Mouse (Mus musculus): ENCODE measurements at regions not wholly inside any gene's neighbourhood (a gene's known extent, or its start where the extent isn't known, plus 50 kb on each side); places are given as distances from the start of the nearest gene placed in this dataset.

DNA sequence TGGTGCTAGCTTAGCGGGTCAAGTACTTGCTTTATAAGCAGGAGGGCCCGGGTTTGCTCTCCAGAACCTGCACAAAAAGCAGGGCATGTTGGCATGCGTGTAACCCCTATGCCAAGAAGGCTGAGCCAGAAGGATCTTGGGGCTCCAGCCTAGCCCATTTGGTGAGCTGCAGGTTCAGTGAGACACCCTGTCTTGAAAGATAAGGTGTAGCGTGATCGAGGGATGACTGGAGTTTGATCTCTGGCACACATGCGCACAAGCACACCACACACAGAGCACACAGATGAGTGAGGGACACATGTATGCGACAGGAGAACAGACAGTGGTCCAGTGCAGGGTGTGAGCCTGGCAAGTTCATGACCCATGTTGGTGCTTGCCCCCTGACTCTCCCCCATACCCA lies 152.1 kb downstream of the Gadd45g start:
- H3K27ac ChIP-seq: no peak overlapping the region
- no peaks in the 10 kb centered on the region for H3K4me1 ChIP-seq (replicated peaks; ENCODE audit: control insufficient read depth, insufficient read depth, low read length)
- ATAC-seq (ENCODE audit: low FRiP score): no peak
- H3K4me2 ChIP-seq (replicated peaks): no peak overlapping the region
- no peak for DNase-seq (ENCODE audit: low spot score)
- H3K4me3 ChIP-seq (replicated peaks; ENCODE audit: low read length): no peak overlapping the region
- no peaks in the 10 kb centered on the region for H3K27me3 ChIP-seq (ENCODE audit: control insufficient read depth, insufficient read depth, low read length)
- H3K9ac ChIP-seq: no peak overlapping the region
- 98% methylated on average over 7 of the region's 7 CpGs for WGBS
- H3K9me3 ChIP-seq (ENCODE audit: control insufficient read depth, low read length): no peaks in the 10 kb centered on the region
- no peaks in the 10 kb centered on the region for H3K36me3 ChIP-seq (replicated peaks; ENCODE audit: control insufficient read depth, insufficient read depth)

DNA sequence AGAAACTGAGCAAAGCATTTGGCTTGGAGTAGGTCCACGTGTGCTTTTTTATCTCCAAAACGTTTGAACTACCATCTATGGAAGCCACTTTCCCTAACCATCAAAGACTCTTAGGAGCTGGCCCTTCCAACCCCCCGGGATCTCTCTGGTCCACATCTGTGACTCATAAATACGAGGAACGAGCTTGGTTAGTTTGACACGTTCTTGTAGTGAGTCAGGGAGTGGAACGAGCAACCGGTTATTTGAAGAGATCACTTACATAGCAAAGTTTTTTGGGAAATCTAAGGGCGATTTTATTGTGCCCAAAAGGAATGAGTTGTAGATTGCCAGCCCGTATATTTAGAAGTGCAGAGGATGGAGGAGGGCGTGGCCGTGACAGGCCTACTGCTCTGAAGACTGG lies 155.3 kb downstream of the Gadd45g start:
- H3K9ac ChIP-seq: no peak overlapping the region
- no peaks in the 10 kb centered on the region for H3K9me3 ChIP-seq (ENCODE audit: control insufficient read depth, low read length)
- ATAC-seq (ENCODE audit: low FRiP score): no peak
- no peak overlapping the region for H3K27ac ChIP-seq
- no peak overlapping the region for H3K4me3 ChIP-seq (replicated peaks; ENCODE audit: low read length)
- H3K27me3 ChIP-seq (ENCODE audit: control insufficient read depth, insufficient read depth, low read length): no peaks in the 10 kb centered on the region
- no peaks in the 10 kb centered on the region for H3K36me3 ChIP-seq (replicated peaks; ENCODE audit: control insufficient read depth, insufficient read depth)
- H3K4me1 ChIP-seq (replicated peaks; ENCODE audit: control insufficient read depth, insufficient read depth, low read length): no peaks in the 10 kb centered on the region
- WGBS: 87% methylated on average over 12 of the region's 12 CpGs
- no peak overlapping the region for H3K4me2 ChIP-seq (replicated peaks)
- DNase-seq (ENCODE audit: low spot score): no peak

DNA sequence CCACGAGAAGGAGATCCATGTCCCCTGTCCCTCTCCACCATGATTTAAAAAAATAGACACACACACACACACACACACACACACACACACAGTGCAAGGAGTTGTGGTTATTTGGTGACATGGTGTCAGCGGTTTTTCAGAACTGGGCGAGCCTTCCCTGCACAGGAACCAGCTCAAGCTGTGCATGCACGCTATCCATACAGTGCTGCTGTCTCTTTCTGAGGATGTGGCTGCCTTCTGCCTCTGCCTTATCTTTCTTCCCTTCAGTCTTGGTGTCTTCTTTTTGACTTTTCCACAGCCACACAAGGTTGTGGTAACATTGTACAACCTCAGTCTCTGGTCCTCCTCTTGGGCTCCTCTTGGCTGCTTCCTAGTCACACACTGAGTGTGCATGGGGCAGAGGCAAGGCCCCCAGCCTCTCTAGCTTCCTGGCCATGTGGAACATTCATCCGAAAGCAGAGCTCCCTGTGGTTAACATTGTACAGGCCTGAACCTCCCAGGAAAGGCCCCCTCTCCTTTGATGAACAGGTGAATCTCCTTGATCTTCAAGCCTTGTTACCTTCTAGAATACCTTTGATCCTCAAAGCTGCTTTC lies 157.6 kb downstream of the Gadd45g start:
- 92% methylated on average over 5 of the region's 5 CpGs for WGBS

GRCm38 (mm10) chr13:52007585-52008395 lies 161.3 kb downstream of the Gadd45g start:
- WGBS: 79% methylated on average over 6 of the region's 6 CpGs
- no peak for ATAC-seq (ENCODE audit: low FRiP score)
- H3K4me3 ChIP-seq (replicated peaks; ENCODE audit: low read length): no peak overlapping the region
- no peak overlapping the region for H3K9ac ChIP-seq
- H3K36me3 ChIP-seq (replicated peaks; ENCODE audit: control insufficient read depth, insufficient read depth): no peaks in the 10 kb centered on the region
- H3K27ac ChIP-seq: no peak overlapping the region
- no peak overlapping the region for H3K4me2 ChIP-seq (replicated peaks)
- no peaks in the 10 kb centered on the region for H3K4me1 ChIP-seq (replicated peaks; ENCODE audit: control insufficient read depth, insufficient read depth, low read length)
- no peaks in the 10 kb centered on the region for H3K9me3 ChIP-seq (ENCODE audit: control insufficient read depth, low read length)
- DNase-seq (ENCODE audit: low spot score): no peak
- no peaks in the 10 kb centered on the region for H3K27me3 ChIP-seq (ENCODE audit: control insufficient read depth, insufficient read depth, low read length)

More for the DNA sequence above, 157.6 kb downstream of the Gadd45g start:
- no peak overlapping the region for H3K4me2 ChIP-seq (replicated peaks)
- no peak overlapping the region for H3K4me3 ChIP-seq (replicated peaks; ENCODE audit: low read length)
- DNase-seq (ENCODE audit: low spot score) (no peak), ATAC-seq (ENCODE audit: low FRiP score) (no peak)
- no peaks in the 10 kb centered on the region for H3K9me3 ChIP-seq (ENCODE audit: control insufficient read depth, low read length)
- H3K27me3 ChIP-seq (ENCODE audit: control insufficient read depth, insufficient read depth, low read length): no peaks in the 10 kb centered on the region
- H3K4me1 ChIP-seq (replicated peaks; ENCODE audit: control insufficient read depth, insufficient read depth, low read length): no peaks in the 10 kb centered on the region
- H3K9ac ChIP-seq: no peak overlapping the region
- H3K27ac ChIP-seq: no peak overlapping the region
- no peaks in the 10 kb centered on the region for H3K36me3 ChIP-seq (replicated peaks; ENCODE audit: control insufficient read depth, insufficient read depth)

DNA sequence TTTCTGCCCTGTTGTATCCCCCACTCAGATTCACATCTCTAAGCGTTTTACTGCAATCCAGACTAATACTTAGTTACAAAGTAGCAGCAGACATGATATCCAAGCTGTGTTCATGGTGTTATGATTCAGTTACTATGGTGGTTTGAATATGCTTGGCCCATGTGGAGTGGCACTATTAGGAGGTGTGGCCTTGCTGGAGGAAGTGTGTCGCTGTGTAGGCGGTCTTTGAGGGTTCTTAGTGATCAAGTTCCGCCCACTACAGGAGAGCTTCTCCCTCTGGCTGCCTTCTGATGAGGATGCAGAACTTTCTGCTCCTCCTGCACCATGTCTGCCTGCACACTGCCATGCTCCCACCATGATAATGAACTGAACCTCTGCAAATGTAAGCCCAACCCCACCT lies 162.8 kb downstream of the Gadd45g start:
- no peaks in the 10 kb centered on the region for H3K27me3 ChIP-seq (ENCODE audit: control insufficient read depth, insufficient read depth, low read length)
- no peak overlapping the region for H3K4me3 ChIP-seq (replicated peaks; ENCODE audit: low read length)
- H3K36me3 ChIP-seq (replicated peaks; ENCODE audit: control insufficient read depth, insufficient read depth): no peaks in the 10 kb centered on the region
- H3K9me3 ChIP-seq (ENCODE audit: control insufficient read depth, low read length): no peaks in the 10 kb centered on the region
- no peak overlapping the region for H3K27ac ChIP-seq
- no peak overlapping the region for H3K9ac ChIP-seq
- no peak for ATAC-seq (ENCODE audit: low FRiP score)
- H3K4me2 ChIP-seq (replicated peaks): no peak overlapping the region
- WGBS: 93% methylated on average over 4 of the region's 4 CpGs
- no peak for DNase-seq (ENCODE audit: low spot score)
- H3K4me1 ChIP-seq (replicated peaks; ENCODE audit: control insufficient read depth, insufficient read depth, low read length): 0 out of 2 replicates have a peak, but pooled peaks cover 8% of the 10 kb centered on the region

GRCm38 (mm10) chr13:52009766-52010165 lies 163.3 kb downstream of the Gadd45g start:
- peaks cover 13% of the 10 kb centered on the region for H3K4me1 ChIP-seq (replicated peaks; ENCODE audit: control insufficient read depth, insufficient read depth, low read length)
- H3K4me3 ChIP-seq (replicated peaks; ENCODE audit: low read length): no peak overlapping the region
- 92% methylated on average over 6 of the region's 6 CpGs for WGBS
- no peaks in the 10 kb centered on the region for H3K27me3 ChIP-seq (ENCODE audit: control insufficient read depth, insufficient read depth, low read length)
- no peaks in the 10 kb centered on the region for H3K9me3 ChIP-seq (ENCODE audit: control insufficient read depth, low read length)
- ATAC-seq (ENCODE audit: low FRiP score) (no peak), DNase-seq (ENCODE audit: low spot score) (no peak)
- H3K4me2 ChIP-seq (replicated peaks): no peak overlapping the region
- H3K9ac ChIP-seq: no peak overlapping the region
- no peaks in the 10 kb centered on the region for H3K36me3 ChIP-seq (replicated peaks; ENCODE audit: control insufficient read depth, insufficient read depth)
- no peak overlapping the region for H3K27ac ChIP-seq

GRCm38 (mm10) chr13:52011001-52011400 lies 164.5 kb downstream of the Gadd45g start:
- H3K9me3 ChIP-seq (ENCODE audit: control insufficient read depth, low read length): no peaks in the 10 kb centered on the region
- DNase-seq (ENCODE audit: low spot score) (no peak), ATAC-seq (ENCODE audit: low FRiP score) (no peak)
- H3K4me1 ChIP-seq (replicated peaks; ENCODE audit: control insufficient read depth, insufficient read depth, low read length): peaks cover 23% of the 10 kb centered on the region
- H3K4me3 ChIP-seq (replicated peaks; ENCODE audit: low read length): no peak overlapping the region
- H3K4me2 ChIP-seq (replicated peaks): no peak overlapping the region
- no peaks in the 10 kb centered on the region for H3K27me3 ChIP-seq (ENCODE audit: control insufficient read depth, insufficient read depth, low read length)
- no peak overlapping the region for H3K27ac ChIP-seq
- H3K36me3 ChIP-seq (replicated peaks; ENCODE audit: control insufficient read depth, insufficient read depth): no peaks in the 10 kb centered on the region
- no peak overlapping the region for H3K9ac ChIP-seq
- 78% methylated on average over 3 of the region's 3 CpGs for WGBS

DNA sequence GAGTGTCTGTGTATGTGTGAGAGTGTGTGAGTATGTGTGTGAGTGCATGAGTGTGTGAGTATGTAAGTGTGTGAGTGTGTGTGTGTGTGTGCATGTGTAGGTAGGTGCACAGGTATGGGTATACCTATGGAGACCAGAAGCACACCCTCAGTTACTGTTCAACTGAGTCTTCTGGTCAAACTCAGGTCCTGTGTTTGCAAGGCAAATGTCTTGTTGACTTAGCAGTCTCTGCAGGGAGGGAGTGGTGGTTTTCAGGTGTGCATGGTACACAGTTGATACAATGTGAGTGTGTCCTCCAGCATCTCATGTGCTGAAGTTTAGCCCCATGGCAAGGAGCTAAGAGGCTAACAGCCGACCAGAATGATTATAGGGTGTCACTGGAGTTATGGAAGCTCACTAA lies 166.7 kb downstream of the Gadd45g start:
- H3K27me3 ChIP-seq (ENCODE audit: control insufficient read depth, insufficient read depth, low read length): no peaks in the 10 kb centered on the region
- no peak overlapping the region for H3K4me3 ChIP-seq (replicated peaks; ENCODE audit: low read length)
- DNase-seq (ENCODE audit: low spot score) (no peak), ATAC-seq (ENCODE audit: low FRiP score) (no peak)
- no peak overlapping the region for H3K4me2 ChIP-seq (replicated peaks)
- no peak overlapping the region for H3K9ac ChIP-seq
- H3K36me3 ChIP-seq (replicated peaks; ENCODE audit: control insufficient read depth, insufficient read depth): no peaks in the 10 kb centered on the region
- WGBS: 68% methylated on average over 1 of the region's 1 CpGs
- peaks cover 23% of the 10 kb centered on the region for H3K4me1 ChIP-seq (replicated peaks; ENCODE audit: control insufficient read depth, insufficient read depth, low read length)
- no peaks in the 10 kb centered on the region for H3K9me3 ChIP-seq (ENCODE audit: control insufficient read depth, low read length)
- no peak overlapping the region for H3K27ac ChIP-seq

DNA sequence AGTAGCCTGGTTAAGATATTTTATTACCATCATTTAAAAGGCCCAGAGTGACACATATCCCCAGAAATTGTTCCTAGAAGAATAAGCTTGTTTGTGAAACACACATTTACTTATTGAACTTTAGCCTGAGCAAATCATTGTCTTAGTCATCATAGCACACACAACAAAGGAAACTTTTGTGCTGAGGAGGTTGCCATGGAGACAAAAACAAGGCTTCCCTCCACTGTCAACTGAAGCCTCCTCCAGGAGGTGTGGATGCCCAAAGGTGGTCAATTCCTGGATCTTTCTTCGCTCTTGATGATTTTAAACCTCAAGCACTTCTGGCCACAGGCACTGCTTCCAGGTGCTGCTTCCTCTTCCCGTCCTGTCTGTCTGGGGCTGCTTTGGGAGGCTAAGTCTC lies 167.3 kb downstream of the Gadd45g start:
- peak; percentile 50 for DNase-seq (ENCODE audit: low spot score)
- Histone ChIP-seq H3K36me3 (replicated peaks; ENCODE audit: control insufficient read depth, insufficient read depth) (no peaks in the 10 kb centered on the region), H3K27me3 (ENCODE audit: control insufficient read depth, insufficient read depth, low read length) (no peaks in the 10 kb centered on the region), H3K4me3 (replicated peaks; ENCODE audit: low read length) (no peak overlapping the region), H3K4me1 (replicated peaks; ENCODE audit: control insufficient read depth, insufficient read depth, low read length) (peaks cover 23% of the 10 kb centered on the region), H3K27ac (peak overlapping the region; percentile 1; the same call in 1 of the 2 replicates), H3K9ac (no peak overlapping the region), H3K4me2 (replicated peaks) (no peak overlapping the region), H3K9me3 (ENCODE audit: control insufficient read depth, low read length) (no peaks in the 10 kb centered on the region)
- ATAC-seq (ENCODE audit: low FRiP score): no peak
- WGBS: 57% methylated on average over 2 of the region's 2 CpGs
